Mouse (Mus musculus) thymus, adult 2 months (tissue): Measurements from ENCODE around the gene Gm49358.

Experiments used
- CTCF ChIP-seq: fragments of 200-500 bp; IDR thresholded peaks from 2 replicates; pipeline ENCODE4 v1.5.1; 2012; ENCODE audit warnings: mild to moderate bottlenecking, control low read depth, low read length, moderate library complexity, borderline replicate concordance; ENCODE audit not compliant: control insufficient read depth, poor library complexity, insufficient read depth; ENCODE audit errors: extremely low read depth
- POLR2A ChIP-seq: fragments of 200-500 bp; IDR thresholded peaks from 2 replicates; pipeline ENCODE4 v1.6.1; 2012; ENCODE audit warnings: mild to moderate bottlenecking, low read length, control low read depth, moderate library complexity; ENCODE audit not compliant: control insufficient read depth, poor library complexity, insufficient read depth; ENCODE audit errors: extremely low read depth

- TF ChIP-seq POLR2A (no peak), CTCF (no peak)
Observed at GRCm38 (mm10) chr10:86849508-86849907, 85.7 kb downstream of the Gm49358 start.
